Mouse (Mus musculus) hindbrain, postnatal 0 days (tissue): ENCODE results near the gene Trem1. TPM values are rescaled to one million over a fixed set of nuclear protein-coding genes. Genes with fewer than 3 reads are reported as not detected.

Experiments
- ATAC-seq: fragments of 200-750 bp; cut with Nextera tagmentation; 2 replicates; pipeline ENCODE4 v1.8.0; 2017; ENCODE audit warnings: mild to moderate bottlenecking, moderate TSS enrichment, moderate library complexity
- DNase-seq: peaks from one replicate; pipeline ENCODE4 v3.0.0-alpha.2; 2015; ENCODE audit warnings: low spot score
- H3K27ac ChIP-seq: fragments of 300-500 bp; sonication (generic); 2 replicates; pipeline ENCODE4 v1.5.1; 2014; ENCODE audit warnings: mild to moderate bottlenecking
- H3K27me3 ChIP-seq: fragments of 300-500 bp; sonication (generic); 2 replicates; pipeline ENCODE4 v1.6.1; 2014; ENCODE audit warnings: low read length, mixed read lengths; ENCODE audit not compliant: insufficient read depth
- H3K36me3 ChIP-seq: fragments of 300-500 bp; sonication (generic); 2 replicates; pipeline ENCODE4 v1.6.1; 2014; ENCODE audit warnings: low read length, mixed read lengths; ENCODE audit not compliant: insufficient read depth
- H3K4me1 ChIP-seq: fragments of 300-500 bp; sonication (generic); 2 replicates; pipeline ENCODE4 v1.6.1; 2014; ENCODE audit warnings: antibody characterized with exemption, low read length, mixed read lengths; ENCODE audit not compliant: insufficient read depth
- H3K4me2 ChIP-seq: fragments of 300-500 bp; sonication (generic); 2 replicates; pipeline ENCODE4 v1.6.1; 2014; ENCODE audit warnings: low read depth, mild to moderate bottlenecking, low read length, moderate library complexity, mixed read lengths
- H3K4me3 ChIP-seq: fragments of 300-500 bp; sonication (generic); 2 replicates; pipeline ENCODE4 v1.5.1; 2014; ENCODE audit warnings: low read length
- H3K9ac ChIP-seq: fragments of 300-500 bp; sonication (generic); replicated peaks from 2 replicates; pipeline ENCODE4 v1.6.1; 2014; ENCODE audit warnings: mild to moderate bottlenecking, low read length, moderate library complexity, mixed read lengths
- H3K9me3 ChIP-seq: fragments of 300-500 bp; sonication (generic); 2 replicates; pipeline ENCODE4 v1.6.1; 2016; ENCODE audit warnings: low read length, mixed read lengths
- CTCF ChIP-seq: IDR thresholded peaks from 2 replicates; pipeline ENCODE4 v1.5.1; 2016; ENCODE audit warnings: antibody characterized with exemption, control low read depth, low read depth
- WGBS: fragments of 180-500 bp; shearing (Covaris S2); extraction: QIAGEN DNeasy Blood & Tissue Kit; methylation state at CpG from one replicate; pipeline ENCODE4 v1.1.7; 2014; 5-methylcytosine and 5-hydroxymethylcytosine counted together
- polyA plus RNA-seq: library from polyadenylated mRNA; unstranded; fragments of >200 nt; fragmentation: Nextera tagmentation; extraction: Ambion mirVana; gene quantifications from 2 replicates; pipeline ENCODE4 v1.2.1, GENCODE M21; 2015
- total RNA-seq: library from RNA; depleted of rRNA; stranded (reverse); fragments of >200 nt; gene quantifications from 2 replicates; pipeline ENCODE4 v1.2.3, GENCODE M21; 2014

Trem1 gene
- total and polyA plus RNA-seq, 2 experiments from 2014 or later, result 0.09 TPM; not detected in 1

- no peak for TF ChIP-seq CTCF
- no peak for DNase-seq
- WGBS, result 83% methylated on average over 11 of the region's 11 CpGs
- Histone ChIP-seq H3K9me3 (no peaks in the 10 kb centered on the region), H3K4me1 (no peaks in the 10 kb centered on the region), H3K4me3 (no peak overlapping the region), H3K36me3 (no peaks in the 10 kb centered on the region), H3K27me3 (no peaks in the 10 kb centered on the region), H3K9ac (no peak overlapping the region), H3K4me2 (no peak overlapping the region), H3K27ac (no peak overlapping the region)
- no peak for ATAC-seq
These were observed 16.9 kb downstream of the Trem1 start for GRCm38 (mm10) chr17:48249501-48249900.

- H3K36me3 ChIP-seq, result no peaks in the 10 kb centered on the region
- no peak overlapping the region for H3K9ac ChIP-seq
- no peaks in the 10 kb centered on the region for H3K4me1 ChIP-seq
- no peak overlapping the region for H3K4me3 ChIP-seq
- no peaks in the 10 kb centered on the region for H3K27me3 ChIP-seq
- no peak for DNase-seq
- H3K9me3 ChIP-seq, result no peaks in the 10 kb centered on the region
- TF ChIP-seq CTCF, result no peak
- no peak for ATAC-seq
- 93% methylated on average over 7 of the region's 7 CpGs for WGBS
- no peak overlapping the region for H3K27ac ChIP-seq
- H3K4me2 ChIP-seq, result no peak overlapping the region
These were observed 18.1 kb downstream of the Trem1 start for GRCm38 (mm10) chr17:48250631-48251030.

DNA sequence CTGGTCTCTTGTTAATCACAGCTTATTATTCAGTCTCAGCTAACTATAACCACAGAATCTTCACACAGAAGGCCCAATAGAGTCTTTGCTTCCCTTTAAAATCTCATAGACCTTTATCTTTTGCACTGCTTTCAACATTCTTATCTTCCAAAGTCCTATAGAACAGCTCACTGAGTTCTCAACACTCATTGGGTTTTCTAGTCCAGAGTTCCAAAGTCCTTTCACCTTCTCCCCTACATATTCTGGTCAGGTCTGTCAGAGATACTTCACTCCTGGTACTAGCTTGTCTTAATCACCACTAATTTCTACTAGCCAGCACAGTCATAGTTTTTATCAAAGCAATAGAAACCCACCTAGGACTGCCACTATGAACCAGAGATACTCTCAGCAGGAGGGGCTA lies 24.0 kb downstream of the Trem1 start:
- H3K4me2 ChIP-seq, result no peak overlapping the region
- DNase-seq (no peak), ATAC-seq (no peak)
- no peaks in the 10 kb centered on the region for H3K4me1 ChIP-seq
- H3K9me3 ChIP-seq, result peaks cover 9% of the 10 kb centered on the region; the same call in 1 of the 2 replicates
- no peak overlapping the region for H3K4me3 ChIP-seq
- no peak overlapping the region for H3K27ac ChIP-seq
- no peaks in the 10 kb centered on the region for H3K27me3 ChIP-seq
- no peaks in the 10 kb centered on the region for H3K36me3 ChIP-seq
- no peak overlapping the region for H3K9ac ChIP-seq
- no peak for TF ChIP-seq CTCF

- Histone ChIP-seq H3K9ac (no peak overlapping the region), H3K36me3 (no peaks in the 10 kb centered on the region), H3K4me3 (no peak overlapping the region), H3K9me3 (peaks cover 9% of the 10 kb centered on the region; the same call in 1 of the 2 replicates), H3K27ac (no peak overlapping the region), H3K4me1 (no peaks in the 10 kb centered on the region), H3K4me2 (no peak overlapping the region), H3K27me3 (no peaks in the 10 kb centered on the region)
- WGBS, result 83% methylated on average over 2 of the region's 2 CpGs
- no peak for ATAC-seq
- no peak for DNase-seq
- TF ChIP-seq CTCF, result no peak
These were observed 29.3 kb downstream of the Trem1 start for GRCm38 (mm10) chr17:48261868-48262267.

DNA sequence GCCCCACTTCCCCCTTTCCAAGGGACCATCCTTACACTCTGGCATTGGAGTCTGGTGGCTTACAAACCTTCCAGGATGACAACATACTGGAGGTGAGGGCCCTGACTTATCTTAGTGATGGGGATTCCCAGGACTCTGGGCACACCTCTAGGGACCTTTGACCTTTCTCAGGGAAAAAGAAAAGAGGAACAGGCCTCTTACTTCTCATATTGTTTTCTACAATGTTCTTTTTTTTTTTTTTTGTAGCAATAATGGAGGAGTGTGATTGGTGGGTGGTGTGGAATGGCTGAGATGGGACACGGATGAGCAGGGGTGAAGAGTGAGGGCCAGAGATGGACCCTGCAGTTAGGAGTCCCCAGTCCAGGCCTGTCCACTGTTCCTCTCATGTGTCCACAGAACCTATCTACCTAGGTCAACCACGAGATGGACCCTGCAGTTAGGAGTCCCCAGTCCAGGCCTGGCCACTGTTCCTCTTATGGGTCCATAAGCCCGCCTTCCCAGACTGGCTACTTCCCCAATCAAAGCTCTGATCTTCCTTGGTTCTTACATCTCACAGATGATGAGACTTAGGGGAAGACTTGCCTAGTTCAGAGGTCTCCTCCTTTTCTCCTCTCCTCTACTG lies 31.3 kb downstream of the Trem1 start, which contains the start of gene Treml4:
TSS of gene Treml4 (plus strand) at position 555 of the 622 bp plus-strand sequence.
- no peak within 1 kb of the TSS for H3K4me3 ChIP-seq
- no peaks in the 10 kb centered on the region for H3K36me3 ChIP-seq
- WGBS, result 86% methylated on average over 3 of the region's 3 CpGs
- ATAC-seq, result no peak
- H3K9ac ChIP-seq, result no peak within 1 kb of the TSS
- no peak within 1 kb of the TSS for H3K27ac ChIP-seq
- peaks cover 8% of the 10 kb centered on the region; the same call in 1 of the 2 replicates for H3K9me3 ChIP-seq
- no peak for TF ChIP-seq CTCF
- DNase-seq, result no peak
- H3K4me1 ChIP-seq, result no peaks in the 10 kb centered on the region
- H3K4me2 ChIP-seq, result no peak within 1 kb of the TSS
- no peaks in the 10 kb centered on the region for H3K27me3 ChIP-seq

DNA sequence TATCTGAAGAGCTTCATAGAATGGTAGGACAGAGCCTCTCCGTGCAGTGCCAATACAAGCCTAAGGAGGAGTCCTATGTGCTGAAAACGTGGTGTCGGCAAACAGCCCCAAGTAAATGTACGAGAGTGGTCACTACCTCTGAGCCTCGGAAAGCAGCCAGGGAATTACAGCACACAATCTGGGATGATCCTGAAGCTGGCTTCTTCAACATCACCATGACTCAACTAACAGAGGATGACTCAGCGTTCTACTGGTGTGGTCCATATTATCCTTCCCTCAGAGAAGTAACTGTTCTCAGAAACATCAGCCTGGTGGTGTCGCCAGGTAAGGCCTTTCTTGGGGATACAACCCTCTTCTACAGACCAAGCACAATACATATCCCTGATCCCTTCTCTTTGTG lies 32.1 kb downstream of the Trem1 start:
- ATAC-seq, result no peak

GRCm38 (mm10) chr17:48266138-48266537 lies 33.6 kb downstream of the Trem1 start:
- Histone ChIP-seq H3K4me3 (no peak overlapping the region), H3K4me2 (no peak overlapping the region), H3K9ac (no peak overlapping the region), H3K27me3 (no peaks in the 10 kb centered on the region), H3K27ac (no peak overlapping the region), H3K9me3 (no peaks in the 10 kb centered on the region), H3K4me1 (no peaks in the 10 kb centered on the region), H3K36me3 (no peaks in the 10 kb centered on the region)
- TF ChIP-seq CTCF, result no peak
- ATAC-seq, result no peak
- WGBS, result 13% methylated on average over 2 of the region's 2 CpGs
- no peak for DNase-seq

More for the DNA sequence above, 32.1 kb downstream of the Trem1 start:
- 94% methylated on average over 7 of the region's 7 CpGs for WGBS
- Histone ChIP-seq H3K4me1 (no peaks in the 10 kb centered on the region), H3K4me3 (no peak overlapping the region), H3K9ac (no peak overlapping the region), H3K27ac (no peak overlapping the region), H3K4me2 (no peak overlapping the region), H3K9me3 (0 out of 2 replicates have a peak, but pooled peaks cover 4% of the 10 kb centered on the region), H3K27me3 (no peaks in the 10 kb centered on the region), H3K36me3 (no peaks in the 10 kb centered on the region)
- no peak for TF ChIP-seq CTCF
- no peak for DNase-seq
